Mouse (Mus musculus) layer of hippocampus, adult 8-10 months (tissue): ENCODE results near the gene Ankrd35. TPM values are rescaled to one million over a fixed set of nuclear protein-coding genes. Genes with fewer than 3 reads are reported as not detected.
"Not testable (repeated sequence)": the region's sequence is repeated elsewhere in the genome, so short reads cannot be mapped to it uniquely, and the experiment has no call there.

Experiments
- DNase-seq, 2 experiments: peaks; one replicate each; pipeline ENCODE4 v3.0.0; 2022; ENCODE audit warnings: low spot score in 2 of 2
- total RNA-seq, 4 experiments: library from RNA; stranded (reverse); gene quantifications; 2 replicates each; pipeline ENCODE4 v1.2.4; 2022

Ankrd35 gene
- 1 to 10 TPM; 5.9 to 8.7 (median 6.7) TPM for total RNA-seq

GRCm38 (mm10) chr3:96669727-96670468, at the start of gene Ankrd35:
Ankrd35 (plus strand) TSS chr3:96670131.
- peak; percentile 55 to 63 for DNase-seq

- no peak for DNase-seq
Observed at GRCm38 (mm10) chr3:96623201-96623600, 46.7 kb upstream of the Ankrd35 start.

GRCm38 (mm10) chr3:96629729-96630600, 40.0 kb upstream of the Ankrd35 start, which contains the start of gene Rbm8a:
Rbm8a (plus strand) TSS chr3:96629933.
- peak; percentile 96 to 98 for DNase-seq

- DNase-seq = no peak
Observed at GRCm38 (mm10) chr3:96632058-96632457, 37.9 kb upstream of the Ankrd35 start.

GRCm38 (mm10) chr3:96634015-96634414, 35.9 kb upstream of the Ankrd35 start:
- no peak for DNase-seq

DNA sequence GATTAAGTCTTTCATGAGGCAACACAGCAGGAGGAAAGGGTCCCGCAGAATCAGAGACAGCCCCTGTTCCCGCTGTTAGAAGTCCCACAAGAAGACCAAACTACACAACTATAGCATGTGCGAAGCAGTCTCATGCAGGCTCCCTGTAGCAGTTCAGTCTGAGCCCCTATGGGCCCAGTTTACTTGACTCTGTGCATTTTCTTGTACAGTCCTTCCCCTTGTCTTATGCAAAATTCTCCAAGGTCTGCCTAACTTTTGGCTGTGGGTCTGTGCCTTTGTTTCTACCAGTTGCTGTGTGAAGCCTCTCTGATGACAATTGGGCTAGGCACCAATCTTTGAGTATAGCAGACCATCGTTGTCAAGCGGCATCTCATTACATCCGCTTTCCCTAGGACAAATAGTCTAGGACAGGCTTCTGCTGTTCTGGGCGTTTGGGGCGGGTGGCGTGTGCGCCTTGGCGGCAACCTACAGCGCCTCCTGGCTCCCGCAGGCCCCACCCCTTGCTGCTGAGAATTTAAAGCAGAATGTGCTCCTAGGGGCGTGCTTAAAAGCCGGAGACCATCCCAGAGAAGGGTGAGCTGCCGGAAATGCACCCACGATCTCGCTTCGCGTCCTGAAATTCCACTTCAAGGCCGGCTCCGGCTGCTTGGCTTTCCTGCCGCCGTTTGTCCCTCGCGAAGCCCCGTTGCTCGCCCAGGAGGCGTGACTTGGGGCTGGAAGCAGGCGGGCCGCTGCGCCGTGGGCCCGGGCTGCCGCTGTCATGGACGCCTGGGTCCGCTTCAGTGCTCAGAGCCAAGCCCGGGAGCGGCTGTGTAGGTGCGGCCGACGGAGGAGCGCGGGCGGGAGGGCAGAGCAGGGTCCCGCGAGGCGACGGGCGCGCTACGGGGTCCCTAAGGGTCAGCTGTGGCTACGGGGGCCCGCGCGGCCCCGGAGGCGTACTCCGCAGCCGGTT, 34.7 kb upstream of the Ankrd35 start, which contains the start of the genes Pex11b and Gm42957:
Gene Pex11b (plus strand): TSS at position 449 of the 952 bp plus-strand sequence.
Gene Gm42957 (plus strand): TSS at position 547 of the 952 bp plus-strand sequence.
- peak; percentile 79 to 86 for DNase-seq

DNA sequence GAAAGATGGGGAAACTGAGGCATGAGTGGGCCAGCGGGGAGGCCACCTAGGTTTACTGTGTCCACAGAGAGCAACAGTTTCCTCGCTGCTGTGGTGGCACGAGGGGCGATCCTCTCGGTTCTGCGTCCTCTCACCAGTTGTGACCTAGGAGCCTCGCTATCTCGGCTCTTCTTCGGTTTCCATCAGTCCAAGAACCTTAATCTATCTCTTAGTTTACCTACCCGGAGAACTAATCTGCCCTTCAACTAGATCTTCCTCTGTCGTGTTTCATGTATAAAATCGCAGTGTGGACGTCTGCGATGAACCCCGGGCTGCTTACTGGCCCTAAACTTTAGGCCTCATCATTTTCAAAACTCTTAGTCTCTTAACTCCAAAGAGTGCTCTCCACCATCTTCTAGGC, 34.0 kb upstream of the Ankrd35 start:
- DNase-seq = no peak

DNA sequence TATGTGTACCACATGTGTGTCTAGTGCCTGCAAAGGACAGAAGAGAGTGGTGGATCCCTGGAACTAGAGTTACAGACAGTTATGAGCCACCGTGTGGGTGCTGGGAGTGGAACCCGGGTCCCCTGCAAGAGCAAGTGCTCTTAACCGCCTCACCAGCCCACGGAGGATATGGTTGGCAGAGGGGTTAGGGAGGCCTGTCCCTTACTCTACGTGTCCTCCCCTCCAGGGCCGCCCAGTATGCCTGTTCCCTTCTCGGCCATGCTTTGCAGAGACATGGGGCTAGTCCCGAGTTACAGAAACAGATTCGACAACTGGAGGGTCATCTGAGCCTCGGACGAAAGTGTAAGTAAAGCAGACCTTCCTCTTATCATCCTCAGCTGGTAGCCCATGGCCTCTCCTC, 33.5 kb upstream of the Ankrd35 start:
- DNase-seq = no peak

- DNase-seq = peak in 1 of 2 experiments; percentile 52
Observed at GRCm38 (mm10) chr3:96639219-96639618, 30.7 kb upstream of the Ankrd35 start.

DNA sequence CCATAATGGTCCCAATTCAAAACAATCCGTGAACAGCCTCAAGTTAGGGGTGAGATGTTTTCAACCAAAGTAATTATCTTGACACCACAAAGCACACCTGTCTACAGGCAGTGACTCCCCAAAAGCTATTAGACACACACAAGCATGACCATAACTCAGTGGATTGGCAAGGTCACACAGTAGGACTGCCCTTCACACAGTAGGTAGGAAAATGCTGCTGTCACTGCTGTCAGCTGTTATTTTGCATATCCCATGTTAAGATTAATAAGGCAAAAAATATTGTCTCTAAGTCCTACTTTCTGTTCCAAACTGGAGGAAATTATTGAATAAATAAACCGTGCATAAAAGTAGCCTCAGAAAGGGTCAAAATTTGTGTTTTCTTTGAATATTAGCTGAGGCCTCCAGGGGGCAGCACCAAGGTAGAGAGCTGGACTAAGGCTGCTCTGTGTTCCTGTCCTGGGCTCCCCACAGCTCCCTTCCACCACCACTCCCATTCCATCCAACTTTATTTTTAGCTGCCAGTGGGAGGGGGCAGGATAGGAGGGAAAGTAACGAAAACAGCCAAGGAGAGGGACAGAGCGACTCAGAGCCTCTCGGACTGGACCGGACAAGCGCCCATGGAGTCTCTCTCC, 24.8 kb upstream of the Ankrd35 start, which contains the start of gene Itga10:
Gene Itga10 (plus strand): TSS at position 567 of the 632 bp plus-strand sequence.
- no peak for DNase-seq

- no peak for DNase-seq
Observed at GRCm38 (mm10) chr3:96647365-96647764, 22.6 kb upstream of the Ankrd35 start.

- no peak for DNase-seq
Observed at GRCm38 (mm10) chr3:96660901-96661300, 9.0 kb upstream of the Ankrd35 start.

- no peak for DNase-seq
Observed at GRCm38 (mm10) chr3:96662731-96663316, 7.1 kb upstream of the Ankrd35 start.

- peak; percentile 76 to 90 for DNase-seq
Observed at GRCm38 (mm10) chr3:96663432-96664239, 6.3 kb upstream of the Ankrd35 start.

GRCm38 (mm10) chr3:96665732-96666363, 4.1 kb upstream of the Ankrd35 start:
- DNase-seq = not testable (repeated sequence)

DNA sequence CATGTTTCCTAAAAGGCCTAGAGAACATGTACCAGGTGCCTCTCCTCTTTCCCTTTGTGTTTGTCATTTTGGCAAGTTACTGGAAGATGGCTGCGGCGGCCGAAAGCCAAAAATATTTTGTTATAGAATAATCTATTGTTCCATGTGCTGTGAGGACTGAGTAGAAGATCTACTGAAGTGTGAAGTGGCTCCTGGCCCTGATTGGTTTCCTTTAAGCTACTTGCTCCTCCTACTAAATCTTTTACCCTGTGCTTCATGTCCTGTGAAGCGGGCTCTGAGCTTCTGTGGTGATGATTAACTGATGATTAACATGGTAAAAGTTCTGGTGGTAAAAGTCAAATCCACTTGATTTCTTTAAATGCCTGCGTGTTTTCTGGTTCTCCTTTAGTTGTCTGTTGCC, 3.0 kb upstream of the Ankrd35 start:
- no peak for DNase-seq

DNA sequence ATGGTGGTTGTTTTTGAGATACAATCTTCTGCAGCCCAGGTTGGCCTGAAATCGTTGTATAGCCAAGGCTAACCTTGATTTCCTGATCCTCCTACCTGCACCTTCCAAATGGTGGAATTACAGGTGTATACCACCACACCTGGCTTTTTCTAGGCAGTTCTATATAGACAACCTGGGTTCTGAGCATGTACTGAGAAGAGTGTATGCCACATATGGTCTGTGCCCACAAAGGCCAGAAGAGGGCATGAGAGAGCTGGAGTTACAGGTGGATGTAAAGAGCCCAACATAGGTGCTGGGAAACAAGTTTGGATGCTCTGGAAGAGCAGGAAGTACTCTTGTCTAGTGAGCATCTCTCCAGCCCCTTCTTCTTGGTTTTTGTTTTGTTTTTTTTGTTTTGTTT, 2.6 kb upstream of the Ankrd35 start:
- no peak for DNase-seq

DNA sequence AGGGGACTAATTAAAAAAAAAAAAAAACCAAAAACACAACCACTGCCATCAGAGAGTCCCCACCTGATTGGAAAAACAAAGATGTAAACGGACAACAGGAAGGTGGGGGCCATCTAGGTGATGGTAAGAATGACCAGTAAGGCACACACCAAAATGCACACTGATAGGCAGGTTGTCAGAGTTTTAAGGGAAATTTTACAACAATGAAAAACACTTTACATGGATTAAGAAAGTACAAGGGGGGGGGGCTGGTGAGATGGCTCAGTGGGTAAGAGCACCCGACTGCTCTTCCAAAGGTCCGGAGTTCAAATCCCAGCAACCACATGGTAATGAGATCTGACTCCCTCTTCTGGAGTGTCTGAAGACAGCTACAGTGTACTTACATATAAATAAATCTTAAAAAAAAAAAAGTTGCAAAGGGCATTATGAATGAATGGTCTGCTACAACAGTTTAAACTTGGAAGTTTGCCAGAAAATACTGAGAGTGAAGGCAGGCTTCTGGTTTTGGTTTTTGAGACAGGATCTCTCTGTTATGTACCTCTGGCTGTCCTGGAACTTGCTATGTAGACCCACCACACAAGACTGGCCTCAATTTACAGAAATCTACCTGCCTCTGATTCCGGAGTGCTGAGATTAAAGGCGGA, 1.4 kb upstream of the Ankrd35 start:
- no peak for DNase-seq
